ENCODE assay signal across 8 mouse cellular contexts in the genomic region with DNA sequence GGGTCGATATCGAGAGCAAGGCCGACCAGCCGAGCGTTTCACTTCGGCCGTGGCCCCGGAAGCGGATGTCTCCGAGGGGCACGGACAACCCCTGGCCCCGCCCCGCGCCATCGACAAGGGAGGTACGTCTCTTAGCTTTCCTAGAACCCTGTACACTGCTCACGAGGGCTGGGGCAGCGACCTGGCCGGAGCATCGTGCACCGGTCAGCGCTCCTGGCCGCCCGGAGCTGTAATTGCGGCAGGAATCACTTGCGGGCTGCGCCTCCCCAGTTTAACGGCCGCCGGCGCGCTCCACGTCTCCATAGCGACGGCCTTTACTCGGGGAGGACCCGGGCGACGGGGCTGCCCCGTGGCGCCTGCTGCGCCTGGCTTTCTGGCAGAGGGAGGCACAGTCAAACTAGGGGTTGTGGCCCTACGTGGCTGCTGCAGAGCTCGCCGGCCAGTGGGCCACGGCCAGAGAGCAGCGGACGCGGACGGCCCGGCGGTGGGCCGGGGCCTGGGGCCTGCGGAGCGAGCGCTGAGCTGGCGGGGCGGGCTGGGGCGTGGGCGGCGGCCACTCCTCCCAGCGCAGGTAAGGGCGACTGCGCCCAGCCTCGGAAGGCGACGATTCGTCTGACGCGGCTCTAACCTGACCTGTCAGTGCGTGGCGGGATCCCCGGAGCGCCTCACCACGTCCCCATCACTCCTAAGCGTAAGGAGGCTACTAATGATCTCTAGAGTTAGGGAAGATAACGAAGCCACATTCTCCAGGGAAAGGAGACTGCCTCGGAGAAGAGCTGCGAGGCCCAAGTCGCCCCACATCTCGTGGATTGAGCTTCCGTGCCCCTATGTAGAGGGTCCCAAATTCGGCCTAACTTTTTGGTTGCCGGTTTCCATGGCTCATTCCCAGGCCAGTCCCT. TPM values are rescaled to one million over a fixed set of nuclear protein-coding genes. Genes with fewer than 3 reads are reported as not detected.
A peak's percentile ranks its signal among the peaks of the same experiment; 100 is the strongest.
DNase-seq lines count a peak whose midpoint lies in the region; ATAC-seq lines count a peak whose summit lies in the region.

A gene (plus strand): TSS at position 94 of the 899 bp plus-strand sequence.
A gene (minus strand): TSS at position 366 of the 899 bp plus-strand sequence.

- peak; percentile 83 for ATAC-seq in activated CD4-positive, CD25-positive, alpha-beta regulatory T cell, adult 4 months
- peak; percentile 93 for ATAC-seq in megakaryocyte, adult 5-6 weeks (ENCODE audit: poor library complexity, severe bottlenecking)

- DNase-seq in embryo, embryonic 10 days (ENCODE audit: low spot score), result peak; percentile 86
- peak; percentile 88 for DNase-seq in gastrocnemius, postnatal 10 days
- DNase-seq in induced T-regulatory cell, adult 2 months (ENCODE audit: low read depth), result peak; percentile 93
- DNase-seq in left cerebral cortex, adult 8-10 months (ENCODE audit: low spot score in 2 of 2), result peak; percentile 78 to 88
- DNase-seq in right cerebral cortex, adult 18-20 months, result peak; percentile 90
- DNase-seq in urinary bladder, adult 2 months (ENCODE audit: low spot score), result peak; percentile 91

RNA-seq across cellular contexts. Expression of the first gene that starts in this region (rescaled TPM):
- polyA plus RNA-seq in activated CD4-positive, CD25-positive, alpha-beta regulatory T cell, adult 4 months (2017; shearing (Covaris generic)), result 1 to 10 TPM; 4.1 to 9.7 TPM
- 10 to 100 TPM; 18.0 to 27.4 TPM for total RNA-seq in gastrocnemius, postnatal 10 days (2021)
- 10 to 100 TPM; 30.9 to 38.6 (median 32.5) TPM for total RNA-seq in left cerebral cortex, adult 8-10 months (2022)
- 22.8 and 32.1 TPM in 2 replicates for total RNA-seq in megakaryocyte, adult 5-6 weeks (2015)
- total RNA-seq in megakaryocyte, adult 5-6 weeks (2017), result 20.2 and 28.3 TPM in 2 replicates
- polyA plus RNA-seq in urinary bladder, adult 2 months (2012; rRNA removed), result 84.7 and 102 TPM in 2 replicates

RNA-seq across cellular contexts. Expression of the second gene that starts in this region (rescaled TPM):
- polyA plus RNA-seq in activated CD4-positive, CD25-positive, alpha-beta regulatory T cell, adult 4 months (2017; shearing (Covaris generic)), result 100 to 1,000 TPM; 322 to 323 TPM
- 100 to 1,000 TPM; 155 to 161 TPM for total RNA-seq in gastrocnemius, postnatal 10 days (2021)
- 100 to 1,000 TPM; 166 to 179 (median 173) TPM for total RNA-seq in left cerebral cortex, adult 8-10 months (2022)
- total RNA-seq in megakaryocyte, adult 5-6 weeks (2015), result 179 and 205 TPM in 2 replicates
- total RNA-seq in megakaryocyte, adult 5-6 weeks (2017), result 80.1 and 82.1 TPM in 2 replicates
- polyA plus RNA-seq in urinary bladder, adult 2 months (2012; rRNA removed), result 269 and 320 TPM in 2 replicates

Comparison
In these comparisons a context has a peak if more than half of its experiments do, and no peak if none do; other contexts are left out.
1. Peak in every context shown above with its lines: DNase-seq and ATAC-seq.